Mouse (Mus musculus) CH12.LX (cell line): Measurements from ENCODE around the gene Abca5. TPM values are rescaled to one million over a fixed set of nuclear protein-coding genes. Genes with fewer than 3 reads are reported as not detected.
A peak's percentile ranks its signal among the peaks of the same experiment; 100 is the strongest.

Source experiments
- DNase-seq: peaks from one replicate; pipeline ENCODE4 v3.0.0-alpha.2; 2013; ENCODE audit errors: extremely low read depth
- H3K27ac ChIP-seq: 2 replicates; pipeline ENCODE4 v1.5.1; 2012; ENCODE audit warnings: low read depth, mild to moderate bottlenecking, control low read depth, moderate library complexity; ENCODE audit not compliant: insufficient read depth
- H3K27me3 ChIP-seq: replicated peaks from 2 replicates; pipeline ENCODE3; 2012; ENCODE audit warnings: inconsistent platforms
- H3K36me3 ChIP-seq, 2 experiments: replicated peaks in 1 of 2; 2 replicates each; pipeline versions ENCODE3 to v1.6.1; 2012; ENCODE audit warnings: inconsistent platforms in 1 of 2, low read length in 1 of 2, mild to moderate bottlenecking in 1 of 2, mixed read lengths in 1 of 2, moderate library complexity in 1 of 2; ENCODE audit not compliant: control insufficient read depth in 1 of 2, insufficient read depth in 1 of 2
- H3K4me1 ChIP-seq, 2 experiments: 2 replicates each; pipeline ENCODE4 v1.6.1; 2012; ENCODE audit warnings: inconsistent platforms in 1 of 2, moderate library complexity in 1 of 2; ENCODE audit not compliant: insufficient read depth in 2 of 2, control insufficient read depth in 1 of 2
- H3K4me2 ChIP-seq: 2 replicates; pipeline ENCODE4 v1.6.1; 2012; ENCODE audit warnings: low read depth, mild to moderate bottlenecking, control low read depth; ENCODE audit not compliant: poor library complexity, insufficient read depth, severe bottlenecking
- H3K4me3 ChIP-seq, 3 experiments: fragments of 150-350 bp in 1 of 3; sonication (generic) in 1 of 3; replicated peaks in 1 of 3; 2 replicates each; pipeline versions ENCODE3 to v1.5.1; 2011 to 2012; ENCODE audit warnings: low read depth in 2 of 3, low read length in 2 of 3, mild to moderate bottlenecking in 2 of 3, moderate library complexity in 2 of 3, control low read depth in 1 of 3, improper control_type of control experiment in 1 of 3, inconsistent platforms in 1 of 3, mixed read lengths in 1 of 3; ENCODE audit not compliant: poor library complexity in 1 of 3
- H3K79me2 ChIP-seq: replicated peaks from 2 replicates; pipeline ENCODE4 v1.6.1; 2012; ENCODE audit warnings: mild to moderate bottlenecking, moderate library complexity; ENCODE audit not compliant: control insufficient read depth, poor library complexity, insufficient read depth, severe bottlenecking; ENCODE audit errors: extremely low read depth
- H3K9ac ChIP-seq: 2 replicates; pipeline ENCODE4 v1.6.1; 2012; ENCODE audit warnings: low read depth, mild to moderate bottlenecking, control low read depth, moderate library complexity; ENCODE audit not compliant: insufficient read depth
- H3K9me3 ChIP-seq: replicated peaks from 2 replicates; pipeline ENCODE3; 2012; ENCODE audit warnings: low read length, inconsistent platforms, mixed read lengths
- BHLHE40 ChIP-seq: IDR thresholded peaks from 2 replicates; pipeline ENCODE4 v1.6.1; 2011; ENCODE audit warnings: mild to moderate bottlenecking, low read depth, low read length, improper control_type of control experiment
- CHD1 ChIP-seq: IDR thresholded peaks from 2 replicates; pipeline ENCODE4 v1.6.1; 2012; ENCODE audit warnings: low read depth, low read length, improper control_type of control experiment, inconsistent platforms
- CHD2 ChIP-seq: IDR thresholded peaks from 2 replicates; pipeline ENCODE4 v1.6.1; 2011; ENCODE audit warnings: low read length, improper control_type of control experiment
- CTCF ChIP-seq, 2 experiments: IDR thresholded peaks in 1 of 2; conservative IDR thresholded peaks in 1 of 2; 2 replicates each; pipeline ENCODE4 v1.5.1; 2011 to 2012; ENCODE audit warnings: low read depth in 2 of 2, low read length in 2 of 2, improper control_type of control experiment in 1 of 2, inconsistent platforms in 1 of 2, mild to moderate bottlenecking in 1 of 2, moderate library complexity in 1 of 2
- E2F4 ChIP-seq: IDR thresholded peaks from 2 replicates; pipeline ENCODE4 v1.6.1; 2011; ENCODE audit warnings: low read depth, low read length, improper control_type of control experiment; ENCODE audit not compliant: insufficient replicate concordance
- ELF1 ChIP-seq: IDR thresholded peaks from 2 replicates; pipeline ENCODE4 v1.6.1; 2014; ENCODE audit warnings: low read depth, mild to moderate bottlenecking, inconsistent platforms, low read length, improper control_type of control experiment
- EP300 ChIP-seq: IDR thresholded peaks from 2 replicates; pipeline ENCODE4 v1.6.1; 2011; ENCODE audit warnings: low read length, improper control_type of control experiment
- ETS1 ChIP-seq: conservative IDR thresholded peaks from 2 replicates; pipeline ENCODE4 v1.6.1; 2012; ENCODE audit warnings: low read depth, mild to moderate bottlenecking, inconsistent platforms, low read length, improper control_type of control experiment, moderate library complexity
- GABPA ChIP-seq: IDR thresholded peaks from 2 replicates; pipeline ENCODE4 v1.6.1; 2012; ENCODE audit warnings: low read depth, low read length, improper control_type of control experiment, inconsistent platforms; ENCODE audit not compliant: insufficient replicate concordance
- HCFC1 ChIP-seq: IDR thresholded peaks from 2 replicates; pipeline ENCODE4 v1.6.1; 2012; ENCODE audit warnings: low read depth, mild to moderate bottlenecking, inconsistent platforms, low read length, improper control_type of control experiment
- IRF4 ChIP-seq: IDR thresholded peaks from 2 replicates; pipeline ENCODE4 v1.6.1; 2014; ENCODE audit warnings: low read depth, mild to moderate bottlenecking, inconsistent platforms, low read length, improper control_type of control experiment
- JUN ChIP-seq: IDR thresholded peaks from 2 replicates; pipeline ENCODE4 v1.6.1; 2011; ENCODE audit warnings: low read depth, mild to moderate bottlenecking, low read length, improper control_type of control experiment, moderate library complexity; ENCODE audit not compliant: insufficient read depth
- JUND ChIP-seq: conservative IDR thresholded peaks from 2 replicates; pipeline ENCODE4 v1.6.1; 2011; ENCODE audit warnings: low read depth, low read length, improper control_type of control experiment
- KAT2A ChIP-seq: IDR thresholded peaks from 2 replicates; pipeline ENCODE4 v1.6.1; 2012; ENCODE audit warnings: low read length, improper control_type of control experiment, inconsistent platforms; ENCODE audit not compliant: insufficient replicate concordance
- MAFK ChIP-seq: IDR thresholded peaks from 2 replicates; pipeline ENCODE4 v1.6.1; 2011; ENCODE audit warnings: low read length, improper control_type of control experiment; ENCODE audit not compliant: insufficient replicate concordance
- MAX ChIP-seq: IDR thresholded peaks from 2 replicates; pipeline ENCODE4 v1.6.1; 2011; ENCODE audit warnings: low read length, improper control_type of control experiment
- MAZ ChIP-seq: IDR thresholded peaks from 2 replicates; pipeline ENCODE4 v1.6.1; 2012; ENCODE audit warnings: low read depth, mild to moderate bottlenecking, inconsistent platforms, low read length, improper control_type of control experiment, moderate library complexity
- MEF2A ChIP-seq: IDR thresholded peaks from 2 replicates; pipeline ENCODE4 v1.6.1; 2014; ENCODE audit warnings: low read depth, mild to moderate bottlenecking, inconsistent platforms, low read length, improper control_type of control experiment, borderline replicate concordance
- MXI1 ChIP-seq: IDR thresholded peaks from 2 replicates; pipeline ENCODE4 v1.6.1; 2011; ENCODE audit warnings: mild to moderate bottlenecking, low read depth, low read length, improper control_type of control experiment
- MYC ChIP-seq: IDR thresholded peaks from 2 replicates; pipeline ENCODE4 v1.6.1; 2011; ENCODE audit warnings: low read depth, mild to moderate bottlenecking, improper control_type of control experiment, low read length
- NELFE ChIP-seq: IDR thresholded peaks from 2 replicates; pipeline ENCODE4 v1.6.1; 2011; ENCODE audit warnings: low read depth, low read length, improper control_type of control experiment
- NRF1 ChIP-seq: IDR thresholded peaks from 2 replicates; pipeline ENCODE4 v1.6.1; 2014; ENCODE audit warnings: low read depth, mild to moderate bottlenecking, inconsistent platforms, low read length, improper control_type of control experiment, moderate library complexity
- PAX5 ChIP-seq: IDR thresholded peaks from 2 replicates; pipeline ENCODE4 v1.6.1; 2012; ENCODE audit warnings: low read length, inconsistent platforms, mixed read lengths
- POLR2A ChIP-seq: IDR thresholded peaks from 2 replicates; pipeline ENCODE4 v1.6.1; 2011; ENCODE audit warnings: low read depth, mild to moderate bottlenecking, improper control_type of control experiment, low read length
- POLR2AphosphoS2 ChIP-seq: IDR thresholded peaks from 2 replicates; pipeline ENCODE4 v1.6.1; 2011; ENCODE audit warnings: low read depth, low read length, improper control_type of control experiment
- RAD21 ChIP-seq: IDR thresholded peaks from 2 replicates; pipeline ENCODE4 v1.6.1; 2011; ENCODE audit warnings: low read depth, mild to moderate bottlenecking, low read length, improper control_type of control experiment, moderate library complexity
- RCOR1 ChIP-seq: conservative IDR thresholded peaks from 2 replicates; pipeline ENCODE4 v1.6.1; 2012; ENCODE audit warnings: low read depth, mild to moderate bottlenecking, inconsistent platforms, low read length, improper control_type of control experiment
- SIN3A ChIP-seq: IDR thresholded peaks from 2 replicates; pipeline ENCODE4 v1.6.1; 2012; ENCODE audit warnings: low read length, improper control_type of control experiment, inconsistent platforms
- SMC3 ChIP-seq: IDR thresholded peaks from 2 replicates; pipeline ENCODE4 v1.6.1; 2011; ENCODE audit warnings: low read depth, low read length, improper control_type of control experiment
- TBP ChIP-seq: conservative IDR thresholded peaks from 2 replicates; pipeline ENCODE4 v1.6.1; 2011; ENCODE audit warnings: low read depth, low read length, improper control_type of control experiment
- TCF12 ChIP-seq: IDR thresholded peaks from 2 replicates; pipeline ENCODE4 v1.6.1; 2014; ENCODE audit warnings: low read depth, mild to moderate bottlenecking, inconsistent platforms, low read length, improper control_type of control experiment
- UBTF ChIP-seq: IDR thresholded peaks from 2 replicates; pipeline ENCODE4 v1.6.1; 2012; ENCODE audit warnings: low read depth, mild to moderate bottlenecking, inconsistent platforms, low read length, improper control_type of control experiment, moderate library complexity
- USF1 ChIP-seq: IDR thresholded peaks from 2 replicates; pipeline ENCODE4 v1.6.1; 2014; ENCODE audit warnings: low read depth, mild to moderate bottlenecking, inconsistent platforms, low read length, improper control_type of control experiment
- USF2 ChIP-seq: conservative IDR thresholded peaks from 2 replicates; pipeline ENCODE4 v1.6.1; 2011; ENCODE audit warnings: low read depth, low read length, improper control_type of control experiment
- ZC3H11A ChIP-seq: IDR thresholded peaks from 2 replicates; pipeline ENCODE4 v1.6.1; 2012; ENCODE audit warnings: low read depth, mild to moderate bottlenecking, inconsistent platforms, low read length, improper control_type of control experiment
- ZKSCAN1 ChIP-seq: IDR thresholded peaks from 2 replicates; pipeline ENCODE4 v1.6.1; 2012; ENCODE audit warnings: low read depth, inconsistent platforms, low read length, improper control_type of control experiment, borderline replicate concordance
- ZMIZ1 ChIP-seq: IDR thresholded peaks from 2 replicates; pipeline ENCODE4 v1.6.1; 2012; ENCODE audit warnings: low read depth, mild to moderate bottlenecking, inconsistent platforms, low read length, improper control_type of control experiment
- ZNF384 ChIP-seq: IDR thresholded peaks from 2 replicates; pipeline ENCODE4 v1.6.1; 2012; ENCODE audit warnings: low read depth, low read length, improper control_type of control experiment, inconsistent platforms
- dilution Hi-C: fragments of 300-500 bp; cut with MboI; formaldehyde crosslinking; loops from 2 replicates; pipeline ENCODE4 v1.14.3; 2020; ENCODE audit warnings: low sequenced_read_pairs; ENCODE audit not compliant: extremely low pct_unique_long_range_greater_than_20kb, extremely low pct_ligation_motif_present
- in situ Hi-C: fragments of 300-500 bp; cut with MboI; formaldehyde crosslinking; loops from 3 replicates; pipeline ENCODE4 v1.14.3; 2019; ENCODE audit warnings: low sequenced_read_pairs, low pct_ligation_motif_present, low pct_unique_long_range_greater_than_20kb, mixed read lengths
- polyA plus RNA-seq: library from polyadenylated mRNA; unstranded; fragments of >175 nt; gene quantifications from 2 replicates; pipeline ENCODE4 v1.2.1, GENCODE M21; 2012; ENCODE audit warnings: low read depth; ENCODE audit not compliant: insufficient read length
- total RNA-seq, 2 experiments: library from RNA; depleted of rRNA; stranded (reverse); fragments of 300-350 nt in 1 of 2; fragments of >200 nt in 1 of 2; gene quantifications; 2 replicates each; pipeline ENCODE4 v1.2.3; 2012 to 2014

Abca5 gene
- total and polyA plus RNA-seq, 3 experiments: 5.0 to 6.2 (median 6.2) TPM

- H3K79me2 ChIP-seq: no peaks in the 10 kb centered on the region
- peak; percentile 85 for DNase-seq
- H3K9ac ChIP-seq: peak overlapping the region; percentile 41
- in situ Hi-C loops: loop anchor here (5.0 to 25.0 kb wide), 3 partner anchors 65 to 693 kb away; partner anchors contain the start of gene Kcnj2
- H3K27me3 ChIP-seq: no peaks in the 10 kb centered on the region
- H3K36me3 ChIP-seq: no peaks in the 10 kb centered on the region
- peak overlapping the region; percentile 82 for H3K4me2 ChIP-seq
- TF ChIP-seq EP300: no peak; the same call in 1 of the 2 replicates
- TF ChIP-seq POLR2A: peak; percentile 60
- TF ChIP-seq KAT2A: no peak
- no peak for TF ChIP-seq BHLHE40
- TF ChIP-seq SMC3: no peak
- no peak for TF ChIP-seq ETS1
- TF ChIP-seq RCOR1: no peak
- no peak for TF ChIP-seq MXI1
- no peak for TF ChIP-seq POLR2AphosphoS2
- no peak for TF ChIP-seq RAD21
- TF ChIP-seq ZKSCAN1: no peak
- no peak for TF ChIP-seq MYC
- TF ChIP-seq CHD1: no peak
- no peak for TF ChIP-seq ZC3H11A
- no peak for TF ChIP-seq ZMIZ1
- no peak for TF ChIP-seq E2F4
- no peak; the same call in 1 of the 2 replicates for TF ChIP-seq TCF12
- TF ChIP-seq ZNF384: no peak
- TF ChIP-seq IRF4: no peak
- no peak for TF ChIP-seq MEF2A
- TF ChIP-seq JUN: no peak
- TF ChIP-seq MAFK: no peak
- peak; percentile 86 for TF ChIP-seq TBP
- 0 out of 2 replicates have a peak, but pooled peaks have one; percentile 15 for TF ChIP-seq USF2
- no peak for TF ChIP-seq USF1
- no peak for TF ChIP-seq MAZ
- no peak for TF ChIP-seq JUND
- TF ChIP-seq UBTF: no peak
- no peak; the same call in 1 of the 2 replicates for TF ChIP-seq HCFC1
- 0 out of 2 replicates have a peak, but pooled peaks have one; percentile 35 for TF ChIP-seq MAX
- no peak for TF ChIP-seq NRF1
- no peak for TF ChIP-seq GABPA
- no peak for TF ChIP-seq PAX5
- TF ChIP-seq SIN3A: no peak
- TF ChIP-seq CHD2: no peak
- TF ChIP-seq NELFE: 0 out of 2 replicates have a peak, but pooled peaks have one; percentile 8
- TF ChIP-seq ELF1: peak; percentile 52
- no peak for TF ChIP-seq CTCF (conservative IDR thresholded peaks at IDR 0.05 in 1 of 2, IDR thresholded peaks at IDR 0.05 in 1 of 2; ENCODE audit: low read depth in 2 of 2, low read length in 2 of 2)
- H3K9me3 ChIP-seq: no peaks in the 10 kb centered on the region
- dilution Hi-C loops: no loop called here
- peak overlapping the region; percentile 2 to 41 (median 29) for H3K4me3 ChIP-seq
- H3K4me1 ChIP-seq: peaks cover 2 to 42% of the 10 kb centered on the region in 2 experiments; a peak in 3 of 4 replicates
- H3K27ac ChIP-seq: no peak overlapping the region; the same call in 1 of the 2 replicates
Observed at GRCm38 (mm10) chr11:110369312-110370019, 31.9 kb upstream of the Abca5 start.
